Mouse (Mus musculus): ENCODE data around the gene Angel1. TPM values are rescaled to one million over a fixed set of nuclear protein-coding genes. Genes with fewer than 3 reads are reported as not detected.

Gene Angel1
- total RNA-seq (2014; rRNA removed) (1.1 and 1.7 TPM in 2 replicates), polyA plus RNA-seq (2012; rRNA removed) (4.1 and 5.2 TPM in 2 replicates)

DNA sequence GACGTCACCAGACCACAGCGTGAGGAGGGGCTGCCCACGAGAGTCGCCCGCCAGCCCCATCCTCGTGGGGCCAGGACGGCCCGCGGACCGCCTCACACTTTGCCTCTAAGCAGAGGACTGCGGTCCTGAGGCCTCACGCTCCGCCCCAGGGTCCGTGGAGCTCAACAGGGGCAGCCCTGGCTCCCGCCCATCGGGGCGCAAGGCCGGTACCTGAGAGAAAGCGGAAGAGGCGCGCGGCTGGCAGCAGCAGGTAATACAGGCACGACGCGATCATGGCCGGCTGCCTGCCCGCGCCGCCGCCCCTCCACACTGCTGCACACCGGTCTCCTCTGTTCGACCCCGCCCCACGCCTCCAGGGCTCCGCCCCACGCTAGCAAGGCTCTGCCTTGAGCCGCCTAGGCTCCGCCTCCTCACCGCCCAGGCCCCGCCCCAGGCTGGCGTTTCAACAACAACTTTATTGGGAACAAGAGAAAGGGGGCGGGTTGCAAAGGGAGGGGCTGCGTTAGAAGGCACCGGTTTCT lies at the start of gene Angel1:
Angel1 (minus strand) TSS at position 341 of the 521 bp plus-strand sequence.
- H3K27ac ChIP-seq (replicated peaks; ENCODE audit: insufficient read depth, low read depth, low read length) = no peak within 1 kb of the TSS
- peak within 1 kb of the TSS; percentile 80 for H3K4me3 ChIP-seq (ENCODE audit: insufficient read depth, low read depth, low read length)
- 0 out of 2 replicates have a peak, but pooled peaks have one; percentile 43 for TF ChIP-seq POLR2A (IDR thresholded peaks at IDR 0.05; ENCODE audit: extremely low read depth, insufficient read depth, low read length)
- peak; percentile 19; the same call in 1 of the 2 replicates for TF ChIP-seq CTCF (IDR thresholded peaks at IDR 0.05; ENCODE audit: low read depth, low read length)

GRCm38 (mm10) chr12:86775561-86776280 lies 49.5 kb upstream of the Angel1 start:
- H3K9ac ChIP-seq (ENCODE audit: low read depth, low read length) = no peak overlapping the region

More for the DNA sequence above, at the start of gene Angel1:
- under 1% methylated on average over 43 of the region's 44 CpGs for WGBS
- DNase-seq (ENCODE audit: extremely low read depth, low read depth, low spot score) = peak; percentile 80
- Histone ChIP-seq H3K27me3 (ENCODE audit: control insufficient read depth, insufficient read depth, low read length) (no peaks in the 10 kb centered on the region), H3K9ac (ENCODE audit: low read depth, low read length) (peak within 1 kb of the TSS; percentile 77), H3K79me2 (ENCODE audit: control insufficient read depth, insufficient read depth, low read length) (no peaks in the 10 kb centered on the region), H3K4me1 (ENCODE audit: control insufficient read depth, insufficient read depth, low read length) (no peaks in the 10 kb centered on the region), H3K36me3 (ENCODE audit: control insufficient read depth, insufficient read depth, low read length) (no peaks in the 10 kb centered on the region)

GRCm38 (mm10) chr12:86772551-86772950 lies 46.3 kb upstream of the Angel1 start:
- no peak overlapping the region for H3K9ac ChIP-seq (ENCODE audit: low read depth, low read length)
- DNase-seq (ENCODE audit: extremely low read depth, low read depth, low spot score) = no peak
- no peak overlapping the region for H3K27ac ChIP-seq (replicated peaks; ENCODE audit: insufficient read depth, low read depth, low read length)
- H3K79me2 ChIP-seq (ENCODE audit: control insufficient read depth, insufficient read depth, low read length) = no peaks in the 10 kb centered on the region
- WGBS = 47% methylated on average over 3 of the region's 3 CpGs
- no peaks in the 10 kb centered on the region for H3K27me3 ChIP-seq (ENCODE audit: control insufficient read depth, insufficient read depth, low read length)
- H3K4me1 ChIP-seq (ENCODE audit: control insufficient read depth, insufficient read depth, low read length) = peaks cover 3% of the 10 kb centered on the region; the same call in 1 of the 2 replicates
- no peaks in the 10 kb centered on the region for H3K36me3 ChIP-seq (ENCODE audit: control insufficient read depth, insufficient read depth, low read length)
- H3K4me3 ChIP-seq (ENCODE audit: insufficient read depth, low read depth, low read length) = no peak overlapping the region
- no peak for TF ChIP-seq POLR2A (IDR thresholded peaks at IDR 0.05; ENCODE audit: extremely low read depth, insufficient read depth, low read length)
- TF ChIP-seq CTCF (IDR thresholded peaks at IDR 0.05; ENCODE audit: low read depth, low read length) = no peak

More at GRCm38 (mm10) chr12:86775561-86776280, 49.5 kb upstream of the Angel1 start:
- H3K27ac ChIP-seq (replicated peaks; ENCODE audit: insufficient read depth, low read depth, low read length) = no peak overlapping the region; the same call in 1 of the 2 replicates
- H3K27me3 ChIP-seq (ENCODE audit: control insufficient read depth, insufficient read depth, low read length) = no peaks in the 10 kb centered on the region
- H3K4me1 ChIP-seq (ENCODE audit: control insufficient read depth, insufficient read depth, low read length) = no peaks in the 10 kb centered on the region
- no peak for DNase-seq (ENCODE audit: extremely low read depth, low read depth, low spot score)
- TF ChIP-seq POLR2A (IDR thresholded peaks at IDR 0.05; ENCODE audit: extremely low read depth, insufficient read depth, low read length) = no peak
- no peak for TF ChIP-seq CTCF (IDR thresholded peaks at IDR 0.05; ENCODE audit: low read depth, low read length)
- no peaks in the 10 kb centered on the region for H3K36me3 ChIP-seq (ENCODE audit: control insufficient read depth, insufficient read depth, low read length)
- H3K79me2 ChIP-seq (ENCODE audit: control insufficient read depth, insufficient read depth, low read length) = no peaks in the 10 kb centered on the region
- WGBS = 79% methylated on average over 7 of the region's 7 CpGs
- H3K4me3 ChIP-seq (ENCODE audit: insufficient read depth, low read depth, low read length) = no peak overlapping the region

DNA sequence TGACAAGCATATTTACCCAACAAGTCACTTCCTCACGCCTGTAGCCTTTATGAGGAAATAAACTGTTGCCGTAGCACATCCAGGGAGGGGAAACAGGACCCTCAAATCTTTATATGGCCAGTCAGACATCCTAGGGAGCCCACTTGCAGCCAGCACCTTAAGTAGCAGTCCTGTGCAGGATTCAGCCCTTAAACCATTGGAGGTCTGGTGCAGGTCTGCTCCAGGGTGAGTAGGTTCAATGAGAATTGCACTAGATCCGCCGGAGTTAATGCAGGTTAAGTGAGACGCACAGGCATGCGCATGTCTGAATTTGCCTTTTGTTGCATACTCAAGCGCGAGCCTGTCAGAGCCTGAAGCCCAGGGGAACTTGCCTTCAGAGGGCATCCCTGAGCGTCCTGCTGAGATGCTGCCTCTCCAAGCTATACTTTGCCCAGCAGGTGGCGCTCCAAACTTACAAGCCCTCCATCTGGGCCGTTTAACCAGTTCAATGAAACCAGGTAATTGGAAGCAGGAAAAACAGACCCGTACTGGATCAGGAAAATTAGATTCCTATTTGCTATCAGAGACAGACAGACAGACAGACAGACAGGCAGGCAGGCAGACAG lies 45.7 kb upstream of the Angel1 start:
- Histone ChIP-seq H3K27me3 (ENCODE audit: control insufficient read depth, insufficient read depth, low read length) (no peaks in the 10 kb centered on the region), H3K9ac (ENCODE audit: low read depth, low read length) (no peak overlapping the region), H3K4me1 (ENCODE audit: control insufficient read depth, insufficient read depth, low read length) (peaks cover 3% of the 10 kb centered on the region; the same call in 1 of the 2 replicates), H3K36me3 (ENCODE audit: control insufficient read depth, insufficient read depth, low read length) (no peaks in the 10 kb centered on the region), H3K27ac (replicated peaks; ENCODE audit: insufficient read depth, low read depth, low read length) (no peak overlapping the region), H3K79me2 (ENCODE audit: control insufficient read depth, insufficient read depth, low read length) (no peaks in the 10 kb centered on the region), H3K4me3 (ENCODE audit: insufficient read depth, low read depth, low read length) (no peak overlapping the region)
- 15% methylated on average over 12 of the region's 12 CpGs for WGBS
- peak; percentile 75 for DNase-seq (ENCODE audit: extremely low read depth, low read depth, low spot score)
- TF ChIP-seq CTCF (IDR thresholded peaks at IDR 0.05; ENCODE audit: low read depth, low read length) = peak; percentile 92
- TF ChIP-seq POLR2A (IDR thresholded peaks at IDR 0.05; ENCODE audit: extremely low read depth, insufficient read depth, low read length) = no peak

DNA sequence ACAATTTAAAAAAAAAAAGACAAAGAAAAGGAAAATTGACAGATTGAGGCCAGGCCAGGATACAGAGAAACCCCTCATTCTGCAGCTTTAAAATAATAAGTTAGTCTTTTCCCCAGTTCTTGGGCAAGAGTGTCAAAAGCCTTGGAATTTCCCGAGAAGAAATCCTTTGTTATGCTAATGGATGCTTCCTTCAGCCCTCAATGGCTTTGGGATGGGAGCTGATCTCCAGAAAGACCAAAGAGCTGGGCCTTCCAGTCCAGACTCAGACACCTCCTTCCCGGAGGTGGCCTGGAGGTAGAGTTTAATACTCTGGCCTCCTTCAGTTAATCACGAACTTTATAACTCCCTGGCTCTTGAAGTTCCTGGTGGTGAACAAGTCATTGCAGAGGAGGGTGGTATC lies 44.7 kb upstream of the Angel1 start:
- DNase-seq (ENCODE audit: extremely low read depth, low read depth, low spot score) = no peak
- WGBS = 49% methylated on average over 3 of the region's 3 CpGs
- H3K79me2 ChIP-seq (ENCODE audit: control insufficient read depth, insufficient read depth, low read length) = no peaks in the 10 kb centered on the region
- no peaks in the 10 kb centered on the region for H3K27me3 ChIP-seq (ENCODE audit: control insufficient read depth, insufficient read depth, low read length)
- TF ChIP-seq CTCF (IDR thresholded peaks at IDR 0.05; ENCODE audit: low read depth, low read length) (no peak), POLR2A (IDR thresholded peaks at IDR 0.05; ENCODE audit: extremely low read depth, insufficient read depth, low read length) (no peak)
- no peak overlapping the region for H3K9ac ChIP-seq (ENCODE audit: low read depth, low read length)
- H3K27ac ChIP-seq (replicated peaks; ENCODE audit: insufficient read depth, low read depth, low read length) = no peak overlapping the region
- H3K4me1 ChIP-seq (ENCODE audit: control insufficient read depth, insufficient read depth, low read length) = peaks cover 3% of the 10 kb centered on the region; the same call in 1 of the 2 replicates
- no peak overlapping the region for H3K4me3 ChIP-seq (ENCODE audit: insufficient read depth, low read depth, low read length)
- no peaks in the 10 kb centered on the region for H3K36me3 ChIP-seq (ENCODE audit: control insufficient read depth, insufficient read depth, low read length)

Data from liver, adult 2 months (tissue).